Mouse (Mus musculus) liver, postnatal 0 days (tissue): ENCODE results near the gene Mpdu1.

Experiments
- CTCF ChIP-seq: sonication (generic); IDR thresholded peaks from 2 replicates; pipeline ENCODE4 v1.5.1; 2016; ENCODE audit warnings: antibody characterized with exemption, low read depth
- EP300 ChIP-seq: IDR thresholded peaks from 2 replicates; pipeline ENCODE4 v1.6.1; 2016; ENCODE audit warnings: antibody characterized with exemption, low read depth, mild to moderate bottlenecking

DNA sequence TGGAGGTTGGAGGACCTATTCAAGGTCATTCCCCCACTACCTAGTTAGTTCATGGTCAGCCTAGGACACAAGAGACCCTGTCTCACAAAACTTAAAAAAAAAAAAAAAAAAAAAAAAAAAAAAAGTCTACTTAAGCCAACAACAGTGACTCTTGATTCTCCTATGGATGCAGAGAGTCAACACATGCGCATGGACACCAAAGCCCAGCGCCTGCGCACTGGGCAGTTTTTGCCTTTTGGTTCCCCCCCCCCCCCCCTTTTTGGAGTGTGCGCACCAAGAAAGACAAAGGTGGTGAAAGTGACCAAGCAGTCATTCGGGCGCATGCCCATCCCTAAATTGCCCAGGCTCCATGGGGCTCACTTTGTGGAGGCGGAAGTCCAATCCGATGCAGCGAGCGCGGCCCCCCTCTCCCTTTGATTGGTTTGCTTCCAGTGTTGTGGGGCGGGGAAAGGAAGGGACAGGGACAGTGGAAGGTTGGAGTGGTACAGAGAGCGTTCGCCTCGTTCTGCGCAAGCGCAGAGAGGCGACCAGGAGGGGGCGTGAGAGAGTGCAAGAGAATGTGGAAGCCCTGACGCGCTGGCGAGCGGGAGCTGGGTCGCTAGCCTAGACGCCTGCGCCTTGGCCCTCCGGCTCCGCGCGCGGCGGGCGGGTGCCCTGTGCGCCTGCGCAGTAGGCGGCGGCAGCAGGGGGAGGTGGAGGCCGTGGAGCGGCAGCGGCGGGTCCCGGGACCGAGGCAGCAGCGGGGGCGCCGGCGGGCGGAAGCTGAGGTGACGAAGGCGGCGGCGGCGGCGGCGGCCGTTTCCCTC lies 30.0 kb downstream of the Mpdu1 start, which contains the start of gene Fxr2:
- TF ChIP-seq CTCF (peak; percentile 98), EP300 (no peak)
